8 mouse cellular contexts compared by ENCODE assay signal in genomic region chr11:96354376-96354775, GRCm38 (mm10). TPM values are rescaled to one million over a fixed set of nuclear protein-coding genes. Genes with fewer than 3 reads are reported as not detected.
DNase-seq lines count a peak whose midpoint lies in the region; ATAC-seq and TF ChIP-seq lines count a peak whose summit lies in the region.

No protein-coding gene starts in this region.

- peak overlapping the region; percentile 61 for H3K4me2 ChIP-seq in heart, embryonic 11.5 days
- H3K4me2 ChIP-seq in kidney, embryonic 16.5 days (replicated peaks; ENCODE audit: low read depth, low read length): peak overlapping the region; percentile 80
- H3K4me2 ChIP-seq in neural tube, embryonic 14.5 days (ENCODE audit: low read depth, low read length): peak overlapping the region; percentile 97

- TF ChIP-seq CTCF in spleen, adult 2 months (IDR thresholded peaks at IDR 0.05; ENCODE audit: extremely low read depth, insufficient read depth, insufficient read length, insufficient replicate concordance): no peak

- H3K27ac ChIP-seq in spleen, adult 2 months (ENCODE audit: insufficient read depth, low read length): peak overlapping the region; percentile 22; the same call in 1 of the 2 replicates
- peak overlapping the region; percentile 55 for H3K27ac ChIP-seq in heart, embryonic 11.5 days (ENCODE audit: low read depth, low read length)
- peak overlapping the region; percentile 95 for H3K27ac ChIP-seq in kidney, embryonic 16.5 days (ENCODE audit: low read length)
- H3K27ac ChIP-seq in neural tube, embryonic 14.5 days (ENCODE audit: low read depth, low read length): peak overlapping the region; percentile 100

- no peak for ATAC-seq in heart, embryonic 11.5 days (replicated peaks; ENCODE audit: insufficient number of reproducible peaks, low FRiP score, low TSS enrichment)
- ATAC-seq in kidney, embryonic 16.5 days (ENCODE audit: low FRiP score, low TSS enrichment): no peak
- no peak for ATAC-seq in neural tube, embryonic 14.5 days (ENCODE audit: low read depth)
- ATAC-seq in granulocyte monocyte progenitor cell, adult 5-6 weeks (replicated peaks; ENCODE audit: poor library complexity, severe bottlenecking): no peak

- DNase-seq in spleen, adult 2 months (ENCODE audit: low read depth in 1 of 2, low spot score in 2 of 2): no peak
- DNase-seq in spleen, postnatal 10 days (ENCODE audit: low spot score in 2 of 2): no peak
- no peak for DNase-seq in right cerebral cortex, postnatal 4 days
- DNase-seq in thymus, postnatal 25 days: no peak

- H3K36me3 ChIP-seq in spleen, adult 2 months (ENCODE audit: control insufficient read depth, insufficient read depth, low read length): no peaks in the 10 kb centered on the region
- H3K36me3 ChIP-seq in heart, embryonic 11.5 days (ENCODE audit: control insufficient read depth, insufficient read depth, low read length): no peaks in the 10 kb centered on the region
- 0 out of 2 replicates have a peak, but pooled peaks cover 5% of the 10 kb centered on the region for H3K36me3 ChIP-seq in kidney, embryonic 16.5 days (ENCODE audit: insufficient read depth, low read length)
- peaks cover 5% of the 10 kb centered on the region; the same call in 1 of the 2 replicates for H3K36me3 ChIP-seq in neural tube, embryonic 14.5 days (ENCODE audit: control insufficient read depth, insufficient read depth, low read length)

- no peak for TF ChIP-seq POLR2A in spleen, adult 2 months (IDR thresholded peaks at IDR 0.05; ENCODE audit: low read depth, low read length)

- peaks cover 24% of the 10 kb centered on the region for H3K27me3 ChIP-seq in spleen, adult 2 months (ENCODE audit: control insufficient read depth, insufficient read depth, low read length)
- H3K27me3 ChIP-seq in heart, embryonic 11.5 days (ENCODE audit: control insufficient read depth, insufficient read depth, low read length): peaks cover 66% of the 10 kb centered on the region
- no peaks in the 10 kb centered on the region for H3K27me3 ChIP-seq in kidney, embryonic 16.5 days (ENCODE audit: insufficient read depth, low read length)
- no peaks in the 10 kb centered on the region for H3K27me3 ChIP-seq in neural tube, embryonic 14.5 days (ENCODE audit: control insufficient read depth, insufficient read depth, low read length)

- H3K9ac ChIP-seq in heart, embryonic 11.5 days (ENCODE audit: low read depth, low read length): peak overlapping the region; percentile 59
- H3K9ac ChIP-seq in kidney, embryonic 16.5 days (replicated peaks; ENCODE audit: low read length): peak overlapping the region; percentile 89
- H3K9ac ChIP-seq in neural tube, embryonic 14.5 days (replicated peaks; ENCODE audit: low read depth, low read length): peak overlapping the region; percentile 100

- no peak overlapping the region for H3K4me3 ChIP-seq in spleen, adult 2 months (ENCODE audit: extremely low read depth, insufficient read depth, insufficient read length)
- H3K4me3 ChIP-seq in heart, embryonic 11.5 days (ENCODE audit: low read depth, low read length): peak overlapping the region; percentile 28
- H3K4me3 ChIP-seq in kidney, embryonic 16.5 days (ENCODE audit: low read length): peak overlapping the region; percentile 73
- peak overlapping the region; percentile 91 for H3K4me3 ChIP-seq in neural tube, embryonic 14.5 days (ENCODE audit: low read depth, low read length)

- no peaks in the 10 kb centered on the region for H3K9me3 ChIP-seq in heart, embryonic 11.5 days (replicated peaks; ENCODE audit: control insufficient read depth, low read length)
- no peaks in the 10 kb centered on the region for H3K9me3 ChIP-seq in kidney, embryonic 16.5 days (ENCODE audit: low read length)
- no peaks in the 10 kb centered on the region for H3K9me3 ChIP-seq in neural tube, embryonic 14.5 days (ENCODE audit: control insufficient read depth, low read length)

- H3K4me1 ChIP-seq in spleen, adult 2 months (ENCODE audit: control insufficient read depth, insufficient read depth, insufficient read length): peaks cover 5% of the 10 kb centered on the region
- H3K4me1 ChIP-seq in heart, embryonic 11.5 days (ENCODE audit: control insufficient read depth, insufficient read depth, low read length): peaks cover 11% of the 10 kb centered on the region
- H3K4me1 ChIP-seq in kidney, embryonic 16.5 days (ENCODE audit: insufficient read depth, low read length): peaks cover 30% of the 10 kb centered on the region
- H3K4me1 ChIP-seq in neural tube, embryonic 14.5 days (ENCODE audit: control insufficient read depth, insufficient read depth, low read length): peaks cover 25% of the 10 kb centered on the region

- 22% methylated on average over 25 of the region's 25 CpGs for WGBS in spleen, adult 2 months
- under 1% methylated on average over 25 of the region's 25 CpGs for WGBS in heart, embryonic 11.5 days (ENCODE audit: insufficient replicate concordance)
- WGBS in kidney, embryonic 16.5 days: under 1% methylated on average over 25 of the region's 25 CpGs
- WGBS in neural tube, embryonic 14.5 days: under 1% methylated on average over 25 of the region's 25 CpGs

RNA-seq across cellular contexts. Expression of gene Hoxb2, which starts 4.1 kb away (rescaled TPM):
- 1.9 and 2.4 TPM in 2 replicates for polyA plus RNA-seq in spleen, adult 2 months (2012; rRNA removed)
- polyA plus RNA-seq in heart, embryonic 11.5 days (2014; fragmentation: Nextera tagmentation; extraction: Ambion mirVana): 4.5 and 7.4 TPM in 2 replicates
- polyA plus RNA-seq in kidney, embryonic 16.5 days (2015; fragmentation: Nextera tagmentation; extraction: Ambion mirVana): 34.4 and 36.1 TPM in 2 replicates
- 45.2 and 48.5 TPM in 2 replicates for polyA plus RNA-seq in neural tube, embryonic 14.5 days (2014; fragmentation: Nextera tagmentation; extraction: Ambion mirVana)
- 1.7 TPM in 1 of 2 replicates, not detected in the other for total RNA-seq in granulocyte monocyte progenitor cell, adult 5-6 weeks (2014; fragmentation: Nextera tagmentation)
- 0.26 TPM in 1 of 2 replicates, not detected in the other for total RNA-seq in granulocyte monocyte progenitor cell, adult 5-6 weeks (2017)

RNA-seq across cellular contexts. Expression of gene Hoxb1, which starts 11.2 kb away (rescaled TPM):
- not detected in 2 replicates for polyA plus RNA-seq in spleen, adult 2 months (2012; rRNA removed)
- polyA plus RNA-seq in heart, embryonic 11.5 days (2014; fragmentation: Nextera tagmentation; extraction: Ambion mirVana): 0.19 TPM in 1 of 2 replicates, not detected in the other
- polyA plus RNA-seq in kidney, embryonic 16.5 days (2015; fragmentation: Nextera tagmentation; extraction: Ambion mirVana): 0.08 and 0.12 TPM in 2 replicates
- polyA plus RNA-seq in neural tube, embryonic 14.5 days (2014; fragmentation: Nextera tagmentation; extraction: Ambion mirVana): 0.62 and 0.96 TPM in 2 replicates
- total RNA-seq in granulocyte monocyte progenitor cell, adult 5-6 weeks (2014; fragmentation: Nextera tagmentation): not detected in 2 replicates
- total RNA-seq in granulocyte monocyte progenitor cell, adult 5-6 weeks (2017): not detected in 2 replicates

RNA-seq across cellular contexts. Expression of gene Hoxb3, which starts 31.2 kb away (rescaled TPM):
- polyA plus RNA-seq in spleen, adult 2 months (2012; rRNA removed): 2.0 and 2.6 TPM in 2 replicates
- polyA plus RNA-seq in heart, embryonic 11.5 days (2014; fragmentation: Nextera tagmentation; extraction: Ambion mirVana): 0.74 and 1.0 TPM in 2 replicates
- 3.7 and 4.3 TPM in 2 replicates for polyA plus RNA-seq in kidney, embryonic 16.5 days (2015; fragmentation: Nextera tagmentation; extraction: Ambion mirVana)
- 13.5 and 13.9 TPM in 2 replicates for polyA plus RNA-seq in neural tube, embryonic 14.5 days (2014; fragmentation: Nextera tagmentation; extraction: Ambion mirVana)
- total RNA-seq in granulocyte monocyte progenitor cell, adult 5-6 weeks (2014; fragmentation: Nextera tagmentation): 1.5 and 7.8 TPM in 2 replicates
- 0.05 and 0.56 TPM in 2 replicates for total RNA-seq in granulocyte monocyte progenitor cell, adult 5-6 weeks (2017)

RNA-seq across cellular contexts. Expression of gene Hoxb4, which starts 36.3 kb away (rescaled TPM):
- polyA plus RNA-seq in spleen, adult 2 months (2012; rRNA removed): 2.6 and 3.3 TPM in 2 replicates
- polyA plus RNA-seq in heart, embryonic 11.5 days (2014; fragmentation: Nextera tagmentation; extraction: Ambion mirVana): 0.21 and 0.77 TPM in 2 replicates
- polyA plus RNA-seq in kidney, embryonic 16.5 days (2015; fragmentation: Nextera tagmentation; extraction: Ambion mirVana): 4.1 and 6.2 TPM in 2 replicates
- polyA plus RNA-seq in neural tube, embryonic 14.5 days (2014; fragmentation: Nextera tagmentation; extraction: Ambion mirVana): 3.4 and 4.1 TPM in 2 replicates
- 2.6 and 3.8 TPM in 2 replicates for total RNA-seq in granulocyte monocyte progenitor cell, adult 5-6 weeks (2014; fragmentation: Nextera tagmentation)
- total RNA-seq in granulocyte monocyte progenitor cell, adult 5-6 weeks (2017): 1.9 and 2.3 TPM in 2 replicates

RNA-seq across cellular contexts. Expression of gene Hoxb5, which starts 51.2 kb away (rescaled TPM):
- polyA plus RNA-seq in spleen, adult 2 months (2012; rRNA removed): 0.37 and 0.40 TPM in 2 replicates
- polyA plus RNA-seq in heart, embryonic 11.5 days (2014; fragmentation: Nextera tagmentation; extraction: Ambion mirVana): 0.65 and 2.4 TPM in 2 replicates
- polyA plus RNA-seq in kidney, embryonic 16.5 days (2015; fragmentation: Nextera tagmentation; extraction: Ambion mirVana): 19.2 and 24.3 TPM in 2 replicates
- 49.1 and 52.4 TPM in 2 replicates for polyA plus RNA-seq in neural tube, embryonic 14.5 days (2014; fragmentation: Nextera tagmentation; extraction: Ambion mirVana)
- not detected in 2 replicates for total RNA-seq in granulocyte monocyte progenitor cell, adult 5-6 weeks (2014; fragmentation: Nextera tagmentation)
- total RNA-seq in granulocyte monocyte progenitor cell, adult 5-6 weeks (2017): 0.05 TPM in 1 of 2 replicates, not detected in the other

Comparison
In these comparisons a context has a peak if more than half of its experiments do, and no peak if none do; other contexts are left out.
1. H3K27ac ChIP-seq: peak in every context shown above with its lines; median percentile 100 in neural tube, embryonic 14.5 days; 95 in kidney, embryonic 16.5 days; 55 in heart, embryonic 11.5 days; 22 in spleen, adult 2 months.